Mouse (Mus musculus): Measurements from ENCODE around the gene Pik3r6. TPM values are rescaled to one million over a fixed set of nuclear protein-coding genes. Genes with fewer than 3 reads are reported as not detected.

The Pik3r6 gene
- polyA plus RNA-seq, 1 experiment from 2014 or later = 4.3 TPM

Other genes starting within 250 kb of the Pik3r6 start
- 18.3 and 21.6 TPM in 2 replicates for gene Ntn1, start 102.2 kb upstream of the Pik3r6 start, polyA plus RNA-seq (2015; fragmentation: Nextera tagmentation; extraction: Ambion mirVana)
- 0.68 and 1.5 TPM in 2 replicates for gene Pik3r5, start 70.9 kb upstream of the Pik3r6 start, polyA plus RNA-seq (2015; fragmentation: Nextera tagmentation; extraction: Ambion mirVana)
- gene Mfsd6l, start 53.2 kb downstream of the Pik3r6 start, polyA plus RNA-seq (2015; fragmentation: Nextera tagmentation; extraction: Ambion mirVana) = 0.19 TPM in 1 of 2 replicates, not detected in the other
- gene Ccdc42, start 84.0 kb downstream of the Pik3r6 start, polyA plus RNA-seq (2015; fragmentation: Nextera tagmentation; extraction: Ambion mirVana) = 1.0 and 1.4 TPM in 2 replicates
- gene Myh10, start 188.5 kb downstream of the Pik3r6 start, polyA plus RNA-seq (2015; fragmentation: Nextera tagmentation; extraction: Ambion mirVana) = 90.9 and 110 TPM in 2 replicates

Data from heart, embryonic 15.5 days (tissue).